Mouse (Mus musculus): ENCODE measurements around the gene Gramd1b. TPM values are rescaled to one million over a fixed set of nuclear protein-coding genes. Genes with fewer than 3 reads are reported as not detected.

The Gramd1b gene
- polyA plus RNA-seq, 1 experiment, result 117 TPM

DNA sequence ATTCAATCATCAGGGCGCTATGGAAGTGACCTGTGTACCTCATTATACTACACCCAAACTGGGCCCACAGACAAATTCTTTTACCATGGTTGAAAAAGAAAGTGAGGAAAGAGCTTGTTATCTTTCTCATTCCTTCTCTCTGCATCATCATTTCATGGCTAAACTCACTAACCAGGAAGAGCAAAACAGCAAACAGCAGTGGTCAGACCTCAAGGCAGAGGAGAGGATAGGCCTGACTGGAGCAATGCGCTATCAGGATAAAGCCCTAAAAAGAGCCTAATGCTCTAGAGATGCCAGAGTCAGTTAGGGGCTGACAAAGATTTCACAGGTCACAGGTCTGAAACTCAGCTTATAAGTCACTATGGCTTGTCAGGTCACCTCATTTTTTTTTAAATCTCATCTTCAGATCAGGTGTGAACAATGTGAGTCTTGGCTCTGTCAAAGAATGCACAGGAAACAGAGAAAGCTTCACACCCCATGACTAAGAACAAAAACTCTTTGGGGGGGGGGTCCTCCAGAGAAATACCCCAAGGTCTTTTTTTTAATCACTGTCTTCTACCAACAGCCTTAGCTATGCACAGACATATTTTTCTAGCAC is 82.4 kb downstream of the Gramd1b start:
- TF ChIP-seq CTCF (IDR thresholded peaks at IDR 0.05; ENCODE audit: insufficient read depth, low read depth, low read length) (no peak), POLR2A (IDR thresholded peaks at IDR 0.05; ENCODE audit: insufficient read depth, low read depth, low read length) (no peak)
- Histone ChIP-seq H3K27ac (ENCODE audit: insufficient read depth, low read depth, low read length) (no peak overlapping the region), H3K4me1 (ENCODE audit: control insufficient read depth, insufficient read depth, low read length) (peaks cover 9% of the 10 kb centered on the region), H3K4me3 (ENCODE audit: insufficient read depth, low read depth, low read length) (no peak overlapping the region)
- WGBS, result 96% methylated on average over 2 of the region's 2 CpGs

DNA sequence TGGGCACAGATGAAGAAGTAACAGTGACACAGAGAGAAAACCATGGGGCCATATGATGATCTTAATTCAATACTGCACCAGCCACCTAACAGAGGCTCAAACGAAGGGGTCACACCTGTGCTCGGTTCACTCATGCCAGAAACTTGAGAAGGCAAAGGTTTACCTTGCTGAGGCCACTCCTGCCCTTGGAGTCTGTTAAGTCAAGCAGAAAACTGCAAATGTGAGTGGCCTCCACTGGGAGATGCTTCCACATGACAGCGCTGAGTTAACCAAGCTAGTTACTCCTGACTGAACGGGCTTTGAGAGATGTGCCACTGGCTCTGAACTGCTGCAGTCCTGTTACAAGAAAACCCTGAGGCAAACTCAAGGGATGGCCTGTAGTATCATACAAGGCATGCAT is 83.9 kb downstream of the Gramd1b start:
- no peak for TF ChIP-seq CTCF (IDR thresholded peaks at IDR 0.05; ENCODE audit: insufficient read depth, low read depth, low read length)
- TF ChIP-seq POLR2A (IDR thresholded peaks at IDR 0.05; ENCODE audit: insufficient read depth, low read depth, low read length), result no peak
- Histone ChIP-seq H3K27ac (ENCODE audit: insufficient read depth, low read depth, low read length) (no peak overlapping the region), H3K4me1 (ENCODE audit: control insufficient read depth, insufficient read depth, low read length) (peaks cover 9% of the 10 kb centered on the region), H3K4me3 (ENCODE audit: insufficient read depth, low read depth, low read length) (no peak overlapping the region)
- 86% methylated on average over 4 of the region's 4 CpGs for WGBS

GRCm38 (mm10) chr9:40444961-40445360 is 86.2 kb downstream of the Gramd1b start:
- Histone ChIP-seq H3K4me3 (ENCODE audit: insufficient read depth, low read depth, low read length) (no peak overlapping the region), H3K27ac (ENCODE audit: insufficient read depth, low read depth, low read length) (no peak overlapping the region), H3K4me1 (ENCODE audit: control insufficient read depth, insufficient read depth, low read length) (peaks cover 6% of the 10 kb centered on the region)
- no peak for TF ChIP-seq CTCF (IDR thresholded peaks at IDR 0.05; ENCODE audit: insufficient read depth, low read depth, low read length)
- no peak for TF ChIP-seq POLR2A (IDR thresholded peaks at IDR 0.05; ENCODE audit: insufficient read depth, low read depth, low read length)
- 58% methylated on average over 6 of the region's 6 CpGs for WGBS

DNA sequence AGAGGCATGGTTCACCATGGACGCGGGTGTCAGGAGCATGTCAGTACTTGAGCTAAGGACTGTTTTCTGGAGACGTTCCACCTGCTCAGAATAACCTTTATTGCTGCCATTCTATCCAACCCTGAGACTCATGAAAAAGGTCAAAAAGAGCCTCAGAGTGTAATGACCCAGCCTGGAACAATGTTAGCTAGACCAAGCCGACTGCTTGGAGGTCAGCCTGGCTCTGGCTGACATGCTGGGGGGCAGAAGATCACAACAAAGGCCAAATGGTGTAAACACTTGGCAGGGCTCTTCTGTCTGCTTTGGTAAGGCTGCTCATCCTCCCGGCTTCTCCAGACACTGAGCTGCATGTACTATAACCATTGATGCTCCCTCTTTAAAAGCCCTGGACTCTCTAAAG is 88.4 kb downstream of the Gramd1b start:
- 60% methylated on average over 5 of the region's 5 CpGs for WGBS
- H3K27ac ChIP-seq (ENCODE audit: insufficient read depth, low read depth, low read length), result no peak overlapping the region
- TF ChIP-seq CTCF (IDR thresholded peaks at IDR 0.05; ENCODE audit: insufficient read depth, low read depth, low read length) (no peak), POLR2A (IDR thresholded peaks at IDR 0.05; ENCODE audit: insufficient read depth, low read depth, low read length) (no peak)
- H3K4me3 ChIP-seq (ENCODE audit: insufficient read depth, low read depth, low read length), result no peak overlapping the region
- H3K4me1 ChIP-seq (ENCODE audit: control insufficient read depth, insufficient read depth, low read length), result peaks cover 5% of the 10 kb centered on the region; the same call in 1 of the 2 replicates

DNA sequence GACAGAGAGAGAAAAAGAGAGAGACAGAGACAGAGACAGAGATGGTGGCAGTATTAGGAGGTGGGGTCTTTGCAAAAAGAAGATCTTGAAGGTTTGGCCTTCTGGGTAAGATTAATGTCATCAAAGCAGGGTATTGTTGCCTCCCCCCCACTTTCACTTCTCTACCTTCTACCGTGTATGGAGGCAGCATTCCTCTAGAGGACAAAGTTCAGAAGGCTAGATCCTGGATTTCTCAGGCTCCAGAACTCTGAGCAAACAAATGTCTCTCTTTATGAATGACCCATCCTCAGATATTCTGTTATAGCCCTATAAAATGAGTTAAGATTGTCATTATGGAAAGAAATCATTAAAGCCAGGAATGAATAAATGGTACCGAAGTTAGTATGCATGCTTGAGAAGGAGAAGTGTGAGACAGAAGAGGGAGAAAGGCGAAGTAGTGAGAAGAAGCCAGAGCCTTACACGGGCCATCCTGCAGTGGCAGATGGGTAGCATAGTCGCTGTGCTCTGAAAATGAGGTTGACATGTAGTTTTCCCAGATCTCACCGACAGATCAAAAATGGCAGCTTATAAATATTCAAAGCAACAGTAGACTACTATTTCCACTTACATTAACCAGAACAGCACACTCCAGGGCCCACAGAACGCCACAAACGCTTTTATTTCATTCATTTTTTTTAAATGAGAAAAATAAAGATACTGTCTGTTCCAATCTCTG is 91.1 kb downstream of the Gramd1b start:
- 88% methylated on average over 8 of the region's 8 CpGs for WGBS
- Histone ChIP-seq H3K4me1 (ENCODE audit: control insufficient read depth, insufficient read depth, low read length) (peaks cover 5% of the 10 kb centered on the region; the same call in 1 of the 2 replicates), H3K27ac (ENCODE audit: insufficient read depth, low read depth, low read length) (no peak overlapping the region), H3K4me3 (ENCODE audit: insufficient read depth, low read depth, low read length) (no peak overlapping the region)
- no peak for TF ChIP-seq POLR2A (IDR thresholded peaks at IDR 0.05; ENCODE audit: insufficient read depth, low read depth, low read length)
- no peak for TF ChIP-seq CTCF (IDR thresholded peaks at IDR 0.05; ENCODE audit: insufficient read depth, low read depth, low read length)

GRCm38 (mm10) chr9:40438731-40439526 is 92.3 kb downstream of the Gramd1b start:
- no peak overlapping the region for H3K4me3 ChIP-seq (ENCODE audit: insufficient read depth, low read depth, low read length)
- peak overlapping the region; percentile 69 for H3K27ac ChIP-seq (ENCODE audit: insufficient read depth, low read depth, low read length)
- TF ChIP-seq CTCF (IDR thresholded peaks at IDR 0.05; ENCODE audit: insufficient read depth, low read depth, low read length), result no peak
- no peak for TF ChIP-seq POLR2A (IDR thresholded peaks at IDR 0.05; ENCODE audit: insufficient read depth, low read depth, low read length)
- 36% methylated on average over 12 of the region's 12 CpGs for WGBS
- peaks cover 5% of the 10 kb centered on the region; the same call in 1 of the 2 replicates for H3K4me1 ChIP-seq (ENCODE audit: control insufficient read depth, insufficient read depth, low read length)

- Histone ChIP-seq H3K4me3 (ENCODE audit: insufficient read depth, low read depth, low read length) (no peak overlapping the region), H3K4me1 (ENCODE audit: control insufficient read depth, insufficient read depth, low read length) (peaks cover 5% of the 10 kb centered on the region; the same call in 1 of the 2 replicates), H3K27ac (ENCODE audit: insufficient read depth, low read depth, low read length) (peak overlapping the region; percentile 75)
- TF ChIP-seq POLR2A (IDR thresholded peaks at IDR 0.05; ENCODE audit: insufficient read depth, low read depth, low read length), result no peak
- no peak for TF ChIP-seq CTCF (IDR thresholded peaks at IDR 0.05; ENCODE audit: insufficient read depth, low read depth, low read length)
- WGBS, result 84% methylated on average over 7 of the region's 7 CpGs
These were observed 93.3 kb downstream of the Gramd1b start for GRCm38 (mm10) chr9:40437891-40438290.

GRCm38 (mm10) chr9:40433286-40433685 is 97.9 kb downstream of the Gramd1b start:
- 75% methylated on average over 5 of the region's 5 CpGs for WGBS
- Histone ChIP-seq H3K4me1 (ENCODE audit: control insufficient read depth, insufficient read depth, low read length) (peaks cover 2% of the 10 kb centered on the region; the same call in 1 of the 2 replicates), H3K27ac (ENCODE audit: insufficient read depth, low read depth, low read length) (no peak overlapping the region), H3K4me3 (ENCODE audit: insufficient read depth, low read depth, low read length) (no peak overlapping the region)
- no peak for TF ChIP-seq POLR2A (IDR thresholded peaks at IDR 0.05; ENCODE audit: insufficient read depth, low read depth, low read length)
- TF ChIP-seq CTCF (IDR thresholded peaks at IDR 0.05; ENCODE audit: insufficient read depth, low read depth, low read length), result no peak

GRCm38 (mm10) chr9:40430969-40431368 is 100.2 kb downstream of the Gramd1b start:
- no peaks in the 10 kb centered on the region for H3K4me1 ChIP-seq (ENCODE audit: control insufficient read depth, insufficient read depth, low read length)
- no peak for TF ChIP-seq POLR2A (IDR thresholded peaks at IDR 0.05; ENCODE audit: insufficient read depth, low read depth, low read length)
- no peak for TF ChIP-seq CTCF (IDR thresholded peaks at IDR 0.05; ENCODE audit: insufficient read depth, low read depth, low read length)
- no peak overlapping the region for H3K27ac ChIP-seq (ENCODE audit: insufficient read depth, low read depth, low read length)
- H3K4me3 ChIP-seq (ENCODE audit: insufficient read depth, low read depth, low read length), result no peak overlapping the region
- WGBS, result 91% methylated on average over 8 of the region's 8 CpGs
